Comparison of ENCODE assay signal across 12 mouse cellular contexts in the genomic region with DNA sequence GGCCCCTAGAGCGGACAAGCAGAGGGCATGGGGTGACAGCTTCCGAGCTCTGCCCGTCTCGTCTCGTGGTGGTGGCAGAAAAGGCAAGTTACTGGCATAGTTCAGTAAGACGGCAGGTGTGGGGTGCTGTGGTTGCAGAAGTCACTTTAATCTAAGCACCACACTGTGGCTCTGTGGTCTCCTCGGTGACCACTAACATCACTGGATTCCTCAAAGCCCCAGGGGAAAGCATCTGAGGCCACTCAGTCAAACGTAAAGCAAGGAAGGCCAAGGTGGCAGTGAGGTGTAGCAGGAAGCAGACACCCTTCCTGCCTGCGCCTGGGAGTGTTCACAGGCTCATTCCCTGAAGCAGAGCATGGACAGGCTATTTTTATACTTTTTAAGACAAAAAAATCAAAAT. TPM values are rescaled to one million over a fixed set of nuclear protein-coding genes. Genes with fewer than 3 reads are reported as not detected.
DNase-seq lines count a peak whose midpoint lies in the region; ATAC-seq and TF ChIP-seq lines count a peak whose summit lies in the region.
"Had no signal": no experiment of that assay in that cellular context is flagged by ENCODE, and none has a peak within 500 bp of the region (broad histone marks: within the 10 kb centered on the region; RNA-seq: fewer than 3 reads in every experiment).

No protein-coding gene starts in this region.

- H3K27ac ChIP-seq in kidney, embryonic 15.5 days, result no peak overlapping the region
- H3K27ac ChIP-seq in intestine, embryonic 15.5 days, result 0 out of 2 replicates have a peak overlapping the region, but pooled peaks have one; percentile 5
- H3K27ac ChIP-seq in hindbrain, postnatal 0 days, result no peak overlapping the region

- no peak for TF ChIP-seq CTCF in hindbrain, postnatal 0 days (IDR thresholded peaks at IDR 0.05; ENCODE audit: low read depth)

- H3K9me3 ChIP-seq in kidney, embryonic 15.5 days (replicated peaks), result 0 out of 2 replicates have a peak, but pooled peaks cover 4% of the 10 kb centered on the region
- H3K9me3 ChIP-seq in intestine, embryonic 15.5 days, result no peaks in the 10 kb centered on the region
- no peaks in the 10 kb centered on the region for H3K9me3 ChIP-seq in hindbrain, postnatal 0 days (ENCODE audit: low read length)

- DNase-seq in kidney, adult 9 months, result peak; percentile 39
- DNase-seq in CD4-positive helper T cell, adult 2 months (ENCODE audit: low read depth, low spot score), result peak; percentile 85
- DNase-seq in spleen, postnatal 36 days (ENCODE audit: low spot score in 2 of 2), result peak; percentile 72 to 77
- DNase-seq in ovary, postnatal 10 days (ENCODE audit: low spot score), result no peak
- DNase-seq in testis, postnatal 10 days (ENCODE audit: low spot score), result no peak
- no peak for DNase-seq in hindbrain, postnatal 0 days (ENCODE audit: low spot score)
- DNase-seq: adrenal gland, adult 8-10 months; cerebellum, postnatal 14 days; layer of hippocampus, postnatal 36 days; retina, postnatal 1 day had no signal

- whole genome bisulfite sequencing in kidney, embryonic 15.5 days, result 55% methylated on average over 9 of the region's 9 CpGs
- 70% methylated on average over 9 of the region's 9 CpGs for WGBS in intestine, embryonic 15.5 days
- WGBS in hindbrain, postnatal 0 days, result 68% methylated on average over 9 of the region's 9 CpGs

- no peak overlapping the region for H3K9ac ChIP-seq in kidney, embryonic 15.5 days
- no peak overlapping the region for H3K9ac ChIP-seq in intestine, embryonic 15.5 days
- no peak overlapping the region for H3K9ac ChIP-seq in hindbrain, postnatal 0 days (replicated peaks; ENCODE audit: low read length)

- no peak overlapping the region for H3K4me3 ChIP-seq in kidney, embryonic 15.5 days (replicated peaks)
- no peak overlapping the region for H3K4me3 ChIP-seq in intestine, embryonic 15.5 days (replicated peaks)
- no peak overlapping the region for H3K4me3 ChIP-seq in hindbrain, postnatal 0 days (ENCODE audit: low read length)

- H3K27me3 ChIP-seq in kidney, embryonic 15.5 days, result no peaks in the 10 kb centered on the region
- no peaks in the 10 kb centered on the region for H3K27me3 ChIP-seq in intestine, embryonic 15.5 days (replicated peaks)
- H3K27me3 ChIP-seq in hindbrain, postnatal 0 days (ENCODE audit: insufficient read depth, low read length), result no peaks in the 10 kb centered on the region

- H3K4me2 ChIP-seq in kidney, embryonic 15.5 days, result no peak overlapping the region
- no peak overlapping the region for H3K4me2 ChIP-seq in intestine, embryonic 15.5 days (replicated peaks)
- H3K4me2 ChIP-seq in hindbrain, postnatal 0 days (ENCODE audit: low read depth, low read length), result no peak overlapping the region

- ATAC-seq in kidney, embryonic 15.5 days (replicated peaks; ENCODE audit: low FRiP score), result no peak
- no peak for ATAC-seq in intestine, embryonic 15.5 days
- ATAC-seq in hindbrain, postnatal 0 days, result no peak

- H3K36me3 ChIP-seq in kidney, embryonic 15.5 days, result no peaks in the 10 kb centered on the region
- H3K36me3 ChIP-seq in intestine, embryonic 15.5 days, result no peaks in the 10 kb centered on the region
- no peaks in the 10 kb centered on the region for H3K36me3 ChIP-seq in hindbrain, postnatal 0 days (ENCODE audit: insufficient read depth, low read length)

- H3K4me1 ChIP-seq in kidney, embryonic 15.5 days, result peaks cover 46% of the 10 kb centered on the region
- H3K4me1 ChIP-seq in intestine, embryonic 15.5 days (replicated peaks), result peaks cover 32% of the 10 kb centered on the region
- peaks cover 5% of the 10 kb centered on the region for H3K4me1 ChIP-seq in hindbrain, postnatal 0 days (ENCODE audit: insufficient read depth, low read length)

RNA-seq across cellular contexts. Expression of gene She, which starts 38.4 kb away (rescaled TPM):
- polyA plus RNA-seq in kidney, embryonic 15.5 days (2015; fragmentation: Nextera tagmentation; extraction: Ambion mirVana), result 6.6 and 7.5 TPM in 2 replicates
- polyA plus RNA-seq in intestine, embryonic 15.5 days (2015; fragmentation: Nextera tagmentation; extraction: Ambion mirVana), result 3.7 and 3.8 TPM in 2 replicates
- 1.9 and 2.8 TPM in 2 replicates for total RNA-seq in hindbrain, postnatal 0 days (2014; rRNA removed)
- 0.98 and 1.1 TPM in 2 replicates for polyA plus RNA-seq in hindbrain, postnatal 0 days (2015; fragmentation: Nextera tagmentation; extraction: Ambion mirVana)

RNA-seq across cellular contexts. Expression of gene Il6ra, which starts 43.4 kb away (rescaled TPM):
- polyA plus RNA-seq in kidney, embryonic 15.5 days (2015; fragmentation: Nextera tagmentation; extraction: Ambion mirVana), result 0.87 and 1.1 TPM in 2 replicates
- polyA plus RNA-seq in intestine, embryonic 15.5 days (2015; fragmentation: Nextera tagmentation; extraction: Ambion mirVana), result 2.3 and 2.8 TPM in 2 replicates
- 0.68 and 1.8 TPM in 2 replicates for total RNA-seq in hindbrain, postnatal 0 days (2014; rRNA removed)
- polyA plus RNA-seq in hindbrain, postnatal 0 days (2015; fragmentation: Nextera tagmentation; extraction: Ambion mirVana), result 2.1 and 2.4 TPM in 2 replicates

Comparison
In these comparisons a context has a peak if more than half of its experiments do, and no peak if none do; other contexts are left out.
1. DNase-seq: peak in kidney, adult 9 months (single experiment), CD4-positive helper T cell, adult 2 months (single experiment) and spleen, postnatal 36 days (2 of 2); none in ovary, postnatal 10 days (single experiment), testis, postnatal 10 days (single experiment) and hindbrain, postnatal 0 days (single experiment).